Mouse (Mus musculus) urinary bladder, postnatal 14 days (tissue): Measurements from ENCODE around the gene Hoxd3.

Source experiments
- DNase-seq: peaks from one replicate; pipeline ENCODE4 v3.0.0; 2021; ENCODE audit warnings: low spot score

The Hoxd3 gene

DNA sequence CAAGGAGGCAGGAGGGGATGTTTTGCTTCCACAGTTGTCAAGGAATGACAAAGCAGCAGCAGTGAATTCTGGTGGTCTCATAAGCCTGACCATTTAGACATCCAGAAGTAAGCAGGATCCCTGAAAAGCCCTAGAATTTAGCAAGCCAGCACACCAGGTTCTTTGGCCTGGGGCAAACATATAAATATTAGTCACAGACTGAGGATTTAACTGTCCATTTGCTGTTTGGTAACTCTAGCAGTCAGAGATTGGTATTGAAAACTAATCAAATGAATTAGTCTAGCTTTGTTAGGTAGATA lies 30.2 kb downstream of the Hoxd3 start:
- DNase-seq, result no peak

DNA sequence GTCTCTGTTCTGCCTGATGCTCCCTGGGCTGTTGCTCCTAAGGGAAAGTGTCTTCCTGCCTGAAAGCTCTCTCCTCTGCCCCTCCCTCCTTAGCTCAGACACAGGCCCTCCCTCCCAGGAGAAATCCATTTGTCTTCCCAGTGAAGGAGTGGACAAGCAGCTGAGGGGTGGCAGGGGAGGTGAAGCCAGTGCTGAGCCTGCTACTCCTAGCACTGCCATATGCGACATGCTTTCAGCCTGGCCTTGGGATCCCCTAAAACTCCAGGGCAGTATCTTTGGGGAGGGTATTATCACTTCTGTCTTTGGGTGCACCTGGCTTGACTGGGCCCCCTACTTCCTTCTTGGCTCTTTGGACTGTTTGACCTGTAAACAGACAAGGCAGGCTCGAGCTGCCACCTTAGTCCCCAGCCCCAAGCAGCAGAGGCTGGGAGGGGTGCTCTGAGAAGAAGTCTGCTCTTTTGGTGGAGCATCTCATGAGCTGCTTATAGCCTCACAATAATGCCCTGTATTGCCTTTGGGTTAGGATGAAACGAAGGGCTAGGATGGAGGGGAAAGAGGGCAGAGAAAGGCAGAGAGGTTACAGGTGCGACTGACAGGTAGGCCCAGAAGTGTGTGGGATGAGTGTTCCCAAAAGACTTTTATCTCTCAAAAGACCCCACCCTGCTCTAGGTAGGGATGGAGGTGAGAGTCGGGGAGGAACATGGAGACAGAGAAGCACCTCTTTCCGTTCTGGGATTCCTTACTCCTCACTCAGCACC lies 34.0 kb downstream of the Hoxd3 start:
- DNase-seq, result no peak

DNA sequence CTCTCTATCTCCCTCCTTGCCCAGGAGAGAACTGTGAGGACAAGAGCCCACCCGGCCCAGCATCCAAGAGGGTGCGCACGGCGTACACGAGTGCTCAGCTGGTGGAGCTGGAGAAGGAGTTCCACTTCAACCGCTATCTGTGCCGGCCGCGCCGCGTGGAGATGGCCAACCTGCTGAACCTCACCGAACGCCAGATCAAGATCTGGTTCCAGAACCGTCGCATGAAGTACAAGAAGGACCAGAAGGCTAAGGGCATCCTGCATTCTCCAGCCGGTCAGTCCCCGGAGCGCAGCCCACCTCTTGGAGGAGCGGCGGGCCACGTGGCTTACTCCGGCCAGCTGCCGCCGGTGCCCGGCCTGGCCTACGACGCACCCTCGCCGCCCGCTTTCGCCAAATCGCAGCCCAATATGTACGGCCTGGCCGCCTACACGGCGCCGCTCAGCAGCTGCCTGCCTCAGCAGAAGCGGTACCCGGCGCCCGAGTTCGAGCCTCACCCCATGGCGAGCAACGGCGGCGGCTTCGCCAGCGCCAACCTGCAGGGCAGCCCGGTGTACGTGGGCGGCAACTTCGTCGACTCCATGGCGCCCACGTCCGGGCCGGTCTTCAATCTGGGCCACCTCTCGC lies 34.7 kb downstream of the Hoxd3 start:
- DNase-seq, result no peak

DNA sequence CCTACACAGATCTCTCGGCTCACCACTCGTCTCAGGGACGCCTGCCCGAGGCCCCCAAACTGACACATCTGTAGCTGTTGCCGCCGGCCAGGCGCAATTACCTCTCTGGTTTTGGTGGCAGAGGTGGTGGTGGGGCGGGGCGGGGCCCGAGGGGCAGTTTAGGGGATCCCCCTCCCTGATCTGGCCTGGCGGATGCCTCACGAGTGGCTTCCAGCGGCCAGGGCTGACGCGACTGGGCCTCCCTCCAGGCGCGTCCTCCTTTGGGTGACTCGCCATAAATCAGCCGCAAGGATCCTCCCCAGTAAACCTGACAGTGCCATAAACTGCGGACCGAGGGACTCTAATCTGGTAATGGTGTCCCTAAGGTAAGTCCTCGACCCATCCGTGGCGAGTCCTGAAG lies 35.3 kb downstream of the Hoxd3 start:
- DNase-seq, result no peak

DNA sequence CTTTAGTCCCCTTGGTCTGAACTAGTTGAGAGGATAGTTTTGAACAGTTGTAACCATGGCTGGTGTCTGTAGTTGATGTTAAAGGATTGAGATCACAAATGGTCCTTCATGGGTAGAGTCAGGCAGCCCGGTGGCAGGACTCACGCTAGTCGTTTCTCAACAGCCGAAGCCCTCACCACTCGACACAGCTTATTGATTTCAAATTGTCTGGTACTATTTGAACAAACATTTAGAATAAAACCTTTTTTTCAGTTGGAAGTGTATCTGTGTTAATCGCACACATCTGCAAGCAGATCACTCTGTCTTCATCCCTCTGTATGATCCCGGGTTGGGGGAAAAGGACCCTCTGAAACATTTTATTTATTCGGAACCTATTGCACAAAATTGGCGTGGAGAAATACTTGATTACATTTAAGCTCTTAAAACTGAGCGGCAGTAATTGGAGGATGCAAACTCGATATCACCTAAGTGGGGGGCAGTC lies 36.0 kb downstream of the Hoxd3 start:
- DNase-seq, result no peak

DNA sequence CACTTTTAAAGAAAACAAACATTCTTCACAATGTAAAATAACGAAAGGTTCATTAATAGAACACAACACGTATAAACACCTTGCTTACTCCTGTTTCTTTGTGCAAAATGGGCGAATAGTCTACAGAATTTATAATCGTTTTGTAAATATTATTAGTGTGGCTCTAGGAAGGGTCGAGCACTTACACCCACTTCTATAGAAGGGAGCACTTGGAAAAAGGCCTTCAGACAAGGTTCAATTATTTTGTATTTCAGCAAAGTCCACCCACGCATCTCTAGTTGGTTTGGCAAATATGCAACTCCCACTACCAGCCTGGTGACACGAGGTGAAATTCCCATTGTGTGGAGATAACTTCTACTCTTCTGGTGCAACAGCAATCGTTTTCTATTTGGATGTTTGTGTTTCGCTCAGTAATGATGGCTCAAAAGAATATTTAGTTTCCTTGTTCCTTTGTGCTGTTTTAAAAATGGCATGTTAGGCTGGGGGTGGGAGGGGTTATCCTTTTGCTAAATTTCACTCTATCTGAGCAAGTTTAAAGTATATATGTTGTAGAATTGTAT lies 36.8 kb downstream of the Hoxd3 start:
- DNase-seq, result no peak

DNA sequence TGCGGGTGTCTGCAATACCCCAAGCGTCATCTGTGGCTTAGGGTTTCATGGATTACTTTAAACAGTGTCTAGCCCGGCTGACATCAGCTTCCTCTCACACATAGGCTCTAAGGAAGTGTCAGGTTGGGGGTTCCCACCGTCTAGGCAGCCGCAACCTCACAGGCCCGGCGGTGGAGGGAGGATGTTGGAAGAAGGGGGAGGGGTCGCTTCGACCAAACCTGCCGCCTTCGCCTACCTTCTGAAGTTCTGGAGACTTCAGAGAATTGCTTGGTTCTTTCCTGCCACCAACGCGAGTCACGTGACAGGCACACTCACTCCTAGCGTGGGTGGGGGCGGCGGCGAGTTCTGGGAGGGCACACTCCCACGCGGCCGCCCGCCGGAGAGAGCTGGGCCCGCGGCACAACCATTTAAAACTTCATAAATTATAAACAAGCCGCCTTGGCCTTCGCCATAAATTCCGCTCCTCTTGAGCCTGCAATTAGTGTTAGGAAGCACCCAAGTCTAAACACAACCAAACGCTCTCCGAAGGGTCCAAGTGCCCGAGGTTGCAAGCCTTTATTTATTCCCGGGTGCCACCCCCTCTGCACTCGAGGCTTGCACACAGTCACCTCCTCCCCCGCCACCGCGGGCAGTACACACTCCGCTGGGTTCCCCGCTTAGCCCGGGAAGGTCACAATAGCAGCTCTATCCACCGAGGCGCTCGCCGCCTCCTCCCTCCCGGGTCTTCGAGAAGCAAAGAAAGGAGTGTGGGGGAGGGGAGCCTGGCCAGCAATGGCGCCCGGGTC lies 37.8 kb downstream of the Hoxd3 start:
- no peak for DNase-seq

DNA sequence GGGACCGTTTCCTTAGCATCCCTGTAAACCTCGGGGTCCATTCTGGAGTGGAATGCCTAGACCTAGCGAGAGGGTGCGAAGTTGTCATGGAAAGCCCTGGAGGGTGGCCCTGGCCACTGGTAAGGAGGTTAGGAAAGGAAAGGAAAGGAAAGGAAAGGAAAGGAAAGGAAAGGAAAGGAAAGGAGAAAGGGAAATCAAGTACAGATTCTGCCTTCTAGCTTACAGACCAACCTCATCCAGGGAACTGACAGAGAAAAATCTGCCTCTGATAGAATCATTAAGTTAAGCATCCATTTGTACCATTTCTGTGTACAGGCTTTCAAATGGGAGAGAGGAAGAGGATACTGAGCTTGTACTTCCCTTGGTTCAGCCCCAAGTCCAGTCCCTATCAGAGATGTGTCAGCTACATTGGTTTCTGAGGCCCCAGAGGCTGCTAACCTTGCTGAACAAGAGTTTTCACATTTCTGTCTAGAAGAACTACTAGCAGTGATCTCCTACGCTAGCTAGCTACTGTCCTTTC lies 39.1 kb downstream of the Hoxd3 start:
- DNase-seq, result no peak

DNA sequence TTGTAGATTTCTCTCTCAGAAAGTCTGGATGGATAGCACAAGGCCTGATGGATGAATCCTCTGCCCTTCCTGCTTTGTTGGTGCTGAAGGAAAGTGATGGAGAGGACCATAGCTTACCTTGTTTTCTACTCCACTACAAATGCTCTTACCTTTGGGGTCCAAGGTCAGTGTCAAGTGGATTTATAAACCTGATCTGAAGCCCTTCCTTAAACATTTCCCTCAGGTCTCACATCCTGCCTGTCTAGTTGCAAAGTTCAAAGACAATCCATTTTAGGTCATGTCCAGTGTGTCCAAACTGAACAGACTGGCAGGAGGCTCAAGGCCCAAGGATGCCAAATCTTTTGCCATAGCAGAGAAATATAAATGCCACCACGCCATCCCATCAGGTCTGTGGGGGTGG lies 40.1 kb downstream of the Hoxd3 start:
- no peak for DNase-seq

DNA sequence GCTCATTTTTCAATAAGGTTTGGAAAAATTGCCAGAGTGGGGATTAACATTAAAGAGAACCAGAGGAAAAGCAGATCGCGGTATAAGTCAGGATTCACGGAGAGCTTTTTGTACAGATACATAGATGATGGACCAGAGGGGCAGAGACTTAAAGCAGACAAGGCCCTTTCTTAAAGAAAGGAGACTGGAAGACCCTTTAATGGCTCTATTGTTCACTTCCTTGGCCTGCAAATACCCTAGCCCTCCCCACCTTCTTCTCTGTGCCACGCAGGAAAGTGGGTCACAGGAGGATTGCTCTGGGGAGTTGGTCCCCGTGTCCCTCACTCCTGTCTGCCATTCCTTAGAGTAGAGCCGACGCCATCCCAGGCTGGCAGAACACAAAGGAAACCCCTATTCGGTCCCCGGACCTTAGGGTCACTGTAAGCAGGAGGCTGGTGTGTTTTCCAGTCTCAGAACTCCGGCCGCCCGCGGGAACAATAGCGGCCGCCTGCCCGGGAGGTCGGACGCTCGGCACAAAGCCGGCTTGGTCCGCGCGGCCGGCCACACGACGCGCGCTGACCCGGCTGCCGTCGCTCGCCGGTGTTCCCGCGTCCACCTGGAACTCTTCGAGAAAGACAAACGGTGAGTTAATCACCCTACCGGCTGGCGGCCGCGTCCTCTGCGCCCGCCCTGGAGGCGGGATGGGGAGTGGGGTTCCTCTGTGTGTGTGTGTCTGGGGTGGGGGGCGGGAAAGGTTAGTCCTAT lies 40.9 kb downstream of the Hoxd3 start:
- no peak for DNase-seq

DNA sequence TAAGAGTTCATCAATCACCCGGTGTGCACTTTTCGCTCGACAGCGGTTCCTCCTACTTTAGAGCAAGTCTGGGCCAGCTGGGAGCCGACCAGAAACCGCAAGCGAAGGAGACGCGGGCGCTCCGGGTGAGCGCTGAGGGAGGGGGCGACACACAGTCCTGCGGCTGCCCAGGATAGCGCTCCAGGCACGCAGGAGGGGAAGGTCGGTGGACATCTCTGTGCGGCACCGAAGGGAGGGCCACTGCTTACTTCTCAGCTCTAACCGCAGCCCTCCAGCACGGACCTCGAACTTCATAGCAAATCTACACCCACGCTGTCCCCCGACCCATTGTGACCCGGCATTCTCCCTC lies 41.4 kb downstream of the Hoxd3 start:
- no peak for DNase-seq

DNA sequence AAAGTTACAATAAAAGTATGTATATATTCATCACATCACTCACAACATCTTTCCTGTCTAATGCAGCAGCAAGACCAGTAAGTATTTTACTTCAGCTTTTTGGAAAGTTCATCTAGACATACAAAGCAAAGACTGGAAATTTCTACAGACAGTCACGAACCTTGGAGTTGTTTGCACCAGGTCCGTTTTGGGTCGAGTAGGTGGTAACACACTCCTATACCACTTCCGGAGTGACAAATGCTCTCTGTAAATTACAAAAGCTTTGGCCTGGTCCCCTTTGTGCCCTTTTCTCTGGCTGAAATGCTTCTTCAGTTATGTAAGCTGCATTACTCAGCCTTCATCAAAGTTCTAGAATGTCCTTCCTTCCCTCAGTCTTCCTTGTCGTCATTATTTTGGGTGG lies 42.0 kb downstream of the Hoxd3 start:
- no peak for DNase-seq

DNA sequence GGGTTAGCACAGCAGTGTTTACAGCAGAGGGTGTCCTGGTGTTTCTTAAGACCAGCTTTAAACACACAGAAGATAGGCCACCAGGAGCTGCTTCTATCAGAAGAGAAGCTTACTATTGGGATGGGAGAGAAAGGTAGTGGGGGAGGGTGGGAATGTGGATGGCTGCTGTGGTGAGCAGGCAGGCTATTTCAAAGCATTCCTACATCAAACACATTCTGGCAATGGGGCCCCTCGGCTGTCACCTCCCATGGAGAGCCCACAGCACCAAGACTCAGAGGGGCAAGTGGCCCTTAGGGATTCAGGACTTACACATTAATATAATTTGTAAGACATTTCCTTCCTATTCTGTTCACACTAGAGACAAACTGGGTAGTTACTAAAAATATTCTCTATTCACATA lies 48.4 kb downstream of the Hoxd3 start:
- DNase-seq, result no peak

DNA sequence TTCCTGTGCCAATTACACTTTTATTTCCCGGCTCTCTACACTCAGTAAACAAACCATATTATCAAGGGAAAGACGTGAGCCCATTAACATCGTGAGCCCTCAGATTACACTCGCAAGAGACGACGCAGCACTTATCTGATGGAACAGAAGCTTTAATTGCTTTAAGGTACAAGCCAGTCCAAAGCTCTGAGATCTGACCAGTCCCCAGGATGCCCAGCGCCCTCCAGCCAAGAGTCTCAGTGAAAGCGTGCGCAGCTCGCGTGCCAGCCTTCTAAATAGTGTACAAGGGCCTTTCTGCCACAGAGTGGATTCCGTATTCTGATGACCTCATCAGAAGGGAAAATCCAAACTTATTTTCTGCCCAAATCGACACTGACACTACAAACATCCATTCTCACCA lies 50.2 kb downstream of the Hoxd3 start:
- no peak for DNase-seq

DNA sequence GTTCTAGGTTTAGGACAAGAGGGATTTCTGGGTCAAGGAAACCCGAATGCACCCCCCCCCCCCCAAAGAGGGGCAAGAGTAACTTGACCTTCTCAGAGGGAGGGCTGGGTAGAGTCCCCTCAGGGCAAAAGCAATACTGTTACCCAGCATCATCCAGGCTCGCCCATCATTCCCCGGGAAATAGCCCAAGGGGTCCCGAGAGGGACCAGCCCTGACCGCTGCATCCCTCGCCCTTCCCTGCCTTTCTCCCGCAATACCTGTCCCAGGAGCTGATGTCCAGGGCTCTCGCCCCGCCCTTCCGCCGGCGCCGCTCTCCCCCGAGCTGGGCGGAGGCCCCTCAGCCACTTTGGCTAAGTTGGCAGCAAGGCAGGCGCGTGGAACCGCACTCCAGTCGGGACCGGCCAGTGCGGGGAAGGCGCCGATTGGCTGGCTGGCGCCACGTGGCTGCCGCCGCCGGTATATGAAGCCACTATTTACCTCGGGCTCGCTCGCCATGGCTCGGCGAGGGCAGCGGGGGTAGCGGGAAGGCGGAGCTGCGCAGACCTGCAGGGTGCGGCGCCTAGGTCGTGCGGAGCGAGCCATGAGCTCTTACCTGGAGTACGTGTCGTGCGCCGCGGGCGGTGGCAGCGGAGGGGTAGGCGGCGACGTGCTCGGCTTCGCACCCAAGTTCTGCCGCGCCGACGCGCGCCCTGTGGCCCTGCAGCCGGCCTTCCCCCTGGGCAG lies 51.0 kb downstream of the Hoxd3 start, which contains the start of gene Hoxd1:
Gene Hoxd1, plus strand, starts transcription at position 459 of the 723 bp plus-strand sequence.
- DNase-seq, result peak; percentile 53

DNA sequence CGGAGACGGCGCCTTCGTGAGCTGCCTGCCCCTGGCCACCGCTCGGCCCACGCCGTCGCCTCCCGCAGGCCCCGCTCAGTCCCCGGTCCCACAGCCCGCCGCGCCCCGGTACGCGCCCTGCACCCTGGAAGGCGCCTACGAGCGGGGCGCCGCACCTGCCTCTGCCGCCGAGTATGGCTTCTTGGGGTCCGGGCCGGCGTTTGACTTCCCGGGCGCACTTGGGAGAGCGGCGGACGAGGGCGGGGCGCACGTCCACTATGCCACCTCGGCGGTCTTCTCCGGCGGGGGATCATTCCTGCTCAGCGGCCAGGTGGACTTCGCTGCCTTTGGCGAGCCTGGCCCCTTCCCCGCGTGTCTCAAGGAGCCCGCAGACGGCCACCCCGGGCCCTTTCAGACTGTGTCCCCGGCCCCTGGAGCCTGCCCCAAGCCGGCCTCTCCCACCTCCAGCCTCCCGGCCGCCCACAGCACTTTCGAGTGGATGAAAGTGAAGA lies 51.6 kb downstream of the Hoxd3 start:
- DNase-seq, result no peak

DNA sequence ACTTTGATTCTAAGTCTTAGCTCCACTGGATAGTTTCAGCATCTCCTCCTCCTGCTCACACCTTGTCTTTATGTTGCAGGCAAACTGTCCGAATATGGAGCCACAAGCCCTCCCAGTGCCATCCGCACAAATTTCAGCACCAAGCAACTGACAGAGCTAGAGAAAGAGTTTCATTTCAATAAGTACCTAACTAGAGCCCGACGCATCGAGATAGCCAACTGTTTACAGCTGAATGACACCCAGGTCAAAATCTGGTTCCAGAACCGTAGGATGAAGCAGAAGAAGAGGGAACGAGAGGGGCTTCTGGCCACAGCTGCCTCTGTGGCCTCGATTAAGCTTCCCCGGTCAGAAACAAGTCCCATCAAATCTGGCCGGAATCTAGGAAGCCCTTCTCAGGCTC lies 52.2 kb downstream of the Hoxd3 start:
- no peak for DNase-seq

DNA sequence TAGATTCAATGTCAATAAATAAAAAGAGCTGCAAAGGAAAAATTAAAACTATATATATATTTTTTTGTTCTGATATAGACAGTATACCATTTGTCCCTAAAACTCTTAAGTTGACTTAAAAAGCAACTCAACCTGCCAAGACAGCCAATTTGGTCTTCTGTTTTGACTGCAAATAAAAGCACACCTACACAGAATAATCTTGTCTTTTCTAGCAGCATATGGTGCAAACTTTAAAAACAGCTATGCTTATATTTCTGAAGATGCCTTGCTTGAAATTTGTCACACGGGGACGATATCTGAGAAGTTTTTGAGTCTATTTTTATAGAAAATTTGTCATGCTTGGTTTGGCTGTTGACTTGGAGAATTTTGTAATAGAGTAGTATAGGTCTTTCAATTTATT lies 62.6 kb downstream of the Hoxd3 start:
- no peak for DNase-seq

DNA sequence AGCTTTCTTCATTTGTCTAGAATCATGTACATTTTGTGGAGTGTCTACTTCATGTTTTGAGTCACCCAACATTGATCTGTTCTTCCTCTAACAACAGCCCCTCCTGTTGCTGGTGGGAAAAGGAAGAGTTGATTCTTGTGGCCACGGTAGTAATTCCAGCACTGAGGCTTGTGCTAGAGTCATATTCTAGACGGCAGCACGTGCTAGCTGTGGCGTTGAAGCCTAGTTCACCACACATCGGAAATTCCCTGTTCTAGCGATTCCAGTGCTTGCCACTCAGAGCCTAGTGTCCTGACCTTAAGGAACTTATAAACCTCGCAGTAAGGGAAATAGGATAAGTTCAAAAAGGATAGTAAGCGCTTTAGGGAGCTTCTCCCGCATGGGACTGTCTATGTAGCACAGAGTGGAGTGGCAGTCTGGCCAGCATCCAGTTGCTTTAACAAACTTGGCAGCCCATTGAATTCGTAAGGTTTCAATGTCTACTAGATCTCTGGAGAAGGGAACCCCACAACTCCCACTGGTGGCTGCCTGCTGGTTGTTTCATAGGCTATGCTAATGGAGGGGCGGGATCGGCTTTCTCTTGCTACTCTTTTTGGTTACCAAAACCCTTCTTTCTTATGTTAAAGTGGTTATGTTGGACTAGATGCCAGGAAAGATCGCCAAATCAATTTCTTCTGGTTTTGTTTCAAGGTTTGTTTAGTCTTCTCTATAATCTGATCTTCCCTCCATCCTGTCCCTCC lies 66.0 kb downstream of the Hoxd3 start:
- no peak for DNase-seq

DNA sequence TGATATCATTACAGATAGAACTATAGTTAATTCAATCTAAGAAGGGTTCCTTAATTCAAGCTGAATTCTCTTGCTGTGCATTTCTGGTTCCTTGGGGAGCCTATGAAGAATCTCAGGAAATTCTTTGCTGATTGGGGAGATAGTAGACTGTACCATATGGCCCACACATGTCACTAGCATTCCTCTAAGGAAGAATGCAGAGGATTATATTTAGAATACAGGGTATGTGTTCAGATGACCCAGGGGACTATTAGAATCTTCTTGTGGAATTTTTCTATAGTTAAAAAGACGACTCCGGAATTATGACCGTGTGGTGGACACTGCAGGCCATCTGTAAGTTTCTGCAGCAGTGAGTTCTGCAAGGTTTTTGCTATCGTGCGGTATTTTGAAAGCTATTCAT lies 69.7 kb downstream of the Hoxd3 start:
- DNase-seq, result no peak
